Mouse (Mus musculus) gastrocnemius, adult 2 months (tissue): ENCODE data around the gene Scarb2. TPM values are rescaled to one million over a fixed set of nuclear protein-coding genes. Genes with fewer than 3 reads are reported as not detected.

Experiments
- DNase-seq: peaks from one replicate; pipeline ENCODE4 v3.0.0; 2022
- H3K27ac ChIP-seq: fragments of 200-600 bp; 2 replicates; pipeline ENCODE4 v1.8.1; 2022; ENCODE audit warnings: mild to moderate bottlenecking
- H3K4me3 ChIP-seq: fragments of 200-600 bp; 2 replicates; pipeline ENCODE4 v1.8.1; 2022; ENCODE audit warnings: mild to moderate bottlenecking, moderate library complexity
- CTCF ChIP-seq: fragments of 200-600 bp; IDR thresholded peaks from 2 replicates; pipeline ENCODE4 v1.8.1; 2022; ENCODE audit warnings: antibody characterized with exemption, mild to moderate bottlenecking, moderate library complexity
- intact Hi-C: fragments of 180-260 bp; cut with DNase I; formaldehyde crosslinking; loops from one replicate; pipeline ENCODE4 v1.15.1; 2025
- total RNA-seq, 2 experiments: library from RNA; stranded (reverse); gene quantifications; 2 replicates each; pipeline ENCODE4 v1.2.3; 2021

The Scarb2 gene
- total RNA-seq, 2 experiments from 2014 or later = 61.7 to 78.6 TPM

- intact Hi-C loops = no loop called here
- H3K4me3 ChIP-seq = peak overlapping the region; percentile 34
- DNase-seq = peak; percentile 59
Observed at GRCm38 (mm10) chr5:92489503-92489902, 17.1 kb downstream of the Scarb2 start.

GRCm38 (mm10) chr5:92488961-92489360 is 17.7 kb downstream of the Scarb2 start:
- Histone ChIP-seq H3K4me3 (peak overlapping the region; percentile 34), H3K27ac (peak overlapping the region; percentile 89)
- intact Hi-C loops = no loop called here
- DNase-seq = peak; percentile 78
- TF ChIP-seq CTCF = peak; percentile 35

More at GRCm38 (mm10) chr5:92489503-92489902, 17.1 kb downstream of the Scarb2 start:
- H3K27ac ChIP-seq = peak overlapping the region; percentile 89
- no peak for TF ChIP-seq CTCF

GRCm38 (mm10) chr5:92488408-92488807 is 18.2 kb downstream of the Scarb2 start:
- no peak for DNase-seq
- intact Hi-C loops = no loop called here
- peak overlapping the region; percentile 34 for H3K4me3 ChIP-seq
- H3K27ac ChIP-seq = peak overlapping the region; percentile 89
- no peak for TF ChIP-seq CTCF

GRCm38 (mm10) chr5:92486758-92487157 is 19.9 kb downstream of the Scarb2 start:
- TF ChIP-seq CTCF = no peak
- intact Hi-C loops = no loop called here
- peak; percentile 71 for DNase-seq
- no peak overlapping the region; the same call in 1 of the 2 replicates for H3K4me3 ChIP-seq
- H3K27ac ChIP-seq = peak overlapping the region; percentile 89

GRCm38 (mm10) chr5:92484880-92485279 is 21.8 kb downstream of the Scarb2 start:
- DNase-seq = no peak
- TF ChIP-seq CTCF = no peak
- no peak overlapping the region for H3K4me3 ChIP-seq
- H3K27ac ChIP-seq = no peak overlapping the region
- intact Hi-C loops = no loop called here

- no peak for TF ChIP-seq CTCF
- no peak for DNase-seq
- intact Hi-C loops = no loop called here
- Histone ChIP-seq H3K4me3 (no peak overlapping the region), H3K27ac (no peak overlapping the region)
Observed at GRCm38 (mm10) chr5:92472863-92473262, 33.8 kb downstream of the Scarb2 start.

- intact Hi-C loops = no loop called here
- DNase-seq = no peak
- H3K27ac ChIP-seq = no peak overlapping the region
- H3K4me3 ChIP-seq = no peak overlapping the region
- TF ChIP-seq CTCF = no peak
Observed at GRCm38 (mm10) chr5:92471531-92471930, 35.1 kb downstream of the Scarb2 start.

- Histone ChIP-seq H3K27ac (peak overlapping the region; percentile 20; the same call in 1 of the 2 replicates), H3K4me3 (no peak overlapping the region)
- intact Hi-C loops = no loop called here
- peak; percentile 27 for DNase-seq
- no peak for TF ChIP-seq CTCF
Observed at GRCm38 (mm10) chr5:92469201-92470130, 37.2 kb downstream of the Scarb2 start.

- H3K27ac ChIP-seq = peak overlapping the region; percentile 32; the same call in 1 of the 2 replicates
- no peak for DNase-seq
- no peak for TF ChIP-seq CTCF
- intact Hi-C loops = loop anchor here (1.0 kb wide), 1 partner anchor 34 kb away; no protein-coding TSS in a partner anchor
- no peak overlapping the region for H3K4me3 ChIP-seq
Observed at GRCm38 (mm10) chr5:92468234-92468633, 38.4 kb downstream of the Scarb2 start.

- H3K27ac ChIP-seq = peak overlapping the region; percentile 80
- DNase-seq = no peak
- TF ChIP-seq CTCF = no peak
- no peak overlapping the region for H3K4me3 ChIP-seq
- intact Hi-C loops = no loop called here
Observed at GRCm38 (mm10) chr5:92467102-92467766, 39.4 kb downstream of the Scarb2 start.

- Histone ChIP-seq H3K4me3 (no peak overlapping the region), H3K27ac (peak overlapping the region; percentile 80)
- peak; percentile 26 for DNase-seq
- TF ChIP-seq CTCF = no peak
- intact Hi-C loops = no loop called here
Observed at GRCm38 (mm10) chr5:92465511-92465910, 41.1 kb downstream of the Scarb2 start.

GRCm38 (mm10) chr5:92461321-92461720 is 45.3 kb downstream of the Scarb2 start:
- Histone ChIP-seq H3K4me3 (no peak overlapping the region), H3K27ac (no peak overlapping the region)
- peak; percentile 83 for DNase-seq
- peak; percentile 94 for TF ChIP-seq CTCF
- intact Hi-C loops = loop anchor here (2.0 to 5.0 kb wide), 2 partner anchors 45 to 266 kb away; partner anchors contain the start of gene Scarb2

GRCm38 (mm10) chr5:92458726-92459125 is 47.9 kb downstream of the Scarb2 start:
- H3K4me3 ChIP-seq = no peak overlapping the region
- no peak for TF ChIP-seq CTCF
- intact Hi-C loops = no loop called here
- no peak overlapping the region for H3K27ac ChIP-seq
- no peak for DNase-seq
